Mouse (Mus musculus): ENCODE measurements around the gene Cdc6. TPM values are rescaled to one million over a fixed set of nuclear protein-coding genes. Genes with fewer than 3 reads are reported as not detected.

The Cdc6 gene
- polyA plus RNA-seq, 1 experiment, result 0.36 TPM

DNA sequence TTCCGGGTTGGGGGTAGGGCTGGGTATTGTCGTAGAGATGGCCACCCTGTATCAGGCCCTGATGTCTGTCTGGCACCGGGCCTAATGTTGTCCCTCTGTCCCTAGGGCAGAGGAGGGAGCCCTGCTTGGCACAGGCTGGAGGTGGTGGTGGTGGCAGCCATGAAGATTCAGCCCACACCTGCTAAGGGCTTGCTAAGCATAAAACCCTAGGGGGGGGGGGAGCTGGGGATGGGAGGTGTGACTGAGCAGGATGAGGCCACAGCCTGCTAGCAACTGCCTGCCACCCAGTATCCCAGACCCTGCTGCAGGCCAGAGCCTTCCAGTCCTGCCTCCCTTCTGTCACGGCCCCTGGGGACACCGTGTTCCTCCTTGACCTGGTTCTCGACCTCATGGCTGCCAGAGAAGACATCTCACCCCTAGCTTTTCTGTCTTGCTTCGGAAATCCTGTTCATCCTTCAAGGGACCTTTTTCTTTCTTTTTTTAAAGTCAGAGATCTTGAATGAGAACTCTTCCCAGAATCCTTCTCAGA, 48.2 kb downstream of the Cdc6 start:
- Histone ChIP-seq H3K27me3 (ENCODE audit: control insufficient read depth, insufficient read depth, low read length) (no peaks in the 10 kb centered on the region), H3K27ac (ENCODE audit: insufficient read depth, low read length) (no peak overlapping the region), H3K4me1 (ENCODE audit: control insufficient read depth, insufficient read depth, low read length) (peaks cover 39% of the 10 kb centered on the region), H3K4me3 (replicated peaks; ENCODE audit: insufficient read depth, low read depth, low read length) (no peak overlapping the region)
- WGBS, result 37% methylated on average over 6 of the region's 7 CpGs
- TF ChIP-seq POLR2A (IDR thresholded peaks at IDR 0.05; ENCODE audit: borderline replicate concordance, insufficient read depth, low read length), result no peak
- TF ChIP-seq CTCF (IDR thresholded peaks at IDR 0.05; ENCODE audit: borderline replicate concordance, insufficient read depth, low read depth, low read length), result no peak
- DNase-seq, result no peak

DNA sequence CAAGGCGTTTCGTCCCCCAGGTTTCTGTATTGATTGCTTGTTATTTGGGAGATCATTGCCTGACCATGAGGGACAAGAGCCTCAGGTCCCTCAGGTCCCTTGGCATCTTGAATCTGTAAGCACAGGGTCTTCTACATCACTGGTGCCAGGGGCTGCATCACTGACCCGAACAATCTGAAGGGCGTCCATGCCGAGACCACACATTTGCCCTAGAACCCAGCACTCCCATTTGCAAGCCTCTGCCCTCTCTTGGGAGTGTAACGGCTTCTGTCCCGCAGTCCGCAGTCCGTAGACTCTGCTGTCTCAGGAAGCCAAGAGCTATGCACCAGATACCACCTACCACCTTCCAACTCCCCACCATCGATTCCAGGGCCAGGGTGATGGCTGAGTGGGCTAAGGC, 48.7 kb downstream of the Cdc6 start:
- DNase-seq, result no peak
- TF ChIP-seq CTCF (IDR thresholded peaks at IDR 0.05; ENCODE audit: borderline replicate concordance, insufficient read depth, low read depth, low read length) (no peak), POLR2A (IDR thresholded peaks at IDR 0.05; ENCODE audit: borderline replicate concordance, insufficient read depth, low read length) (no peak)
- no peak overlapping the region for H3K4me3 ChIP-seq (replicated peaks; ENCODE audit: insufficient read depth, low read depth, low read length)
- no peak overlapping the region for H3K27ac ChIP-seq (ENCODE audit: insufficient read depth, low read length)
- WGBS, result 93% methylated on average over 8 of the region's 10 CpGs
- H3K27me3 ChIP-seq (ENCODE audit: control insufficient read depth, insufficient read depth, low read length), result no peaks in the 10 kb centered on the region
- H3K4me1 ChIP-seq (ENCODE audit: control insufficient read depth, insufficient read depth, low read length), result peaks cover 37% of the 10 kb centered on the region

DNA sequence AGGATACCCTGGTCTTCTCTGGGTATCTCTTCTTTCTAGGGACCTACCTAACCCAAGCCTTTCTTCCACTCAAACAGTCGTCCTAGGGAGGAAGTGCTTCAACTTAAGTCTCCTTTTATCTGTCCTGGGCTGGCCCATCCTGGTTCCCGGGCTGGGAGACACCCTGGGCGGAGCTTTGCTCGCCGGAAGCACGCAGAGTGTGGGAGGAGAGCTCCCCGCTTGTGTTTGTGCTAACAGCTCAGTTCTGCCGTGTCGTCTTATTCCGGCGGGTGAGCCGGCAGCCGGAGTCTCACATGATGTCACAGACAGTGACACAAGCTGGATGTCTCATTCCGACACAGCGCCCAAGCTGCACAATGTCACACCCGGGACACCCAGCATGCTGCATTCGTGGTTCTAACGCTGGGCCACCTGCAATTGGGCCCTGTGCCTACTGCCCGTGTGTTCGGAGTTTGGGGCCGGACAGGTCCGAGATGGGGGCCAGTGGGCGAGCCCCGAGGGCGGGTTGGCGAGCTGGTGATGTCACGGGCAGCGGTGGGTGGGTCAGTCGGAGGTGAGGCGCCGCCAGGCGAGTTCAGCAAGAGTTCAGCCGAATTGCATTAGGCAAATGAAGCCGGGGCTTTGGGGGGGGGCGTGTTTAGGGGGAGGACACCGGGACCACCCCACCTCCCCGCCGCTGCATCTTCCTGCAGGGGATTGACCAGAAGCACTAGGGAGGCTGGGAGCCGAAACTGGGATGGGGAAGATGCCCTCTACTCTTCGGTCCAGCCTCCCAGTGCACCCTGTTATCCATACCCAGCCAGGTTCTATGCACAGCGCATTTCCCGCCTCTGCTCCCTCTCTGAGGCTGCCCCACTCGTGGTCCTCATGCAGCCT, 52.1 kb downstream of the Cdc6 start:
- Histone ChIP-seq H3K4me1 (ENCODE audit: control insufficient read depth, insufficient read depth, low read length) (peaks cover 31% of the 10 kb centered on the region), H3K4me3 (replicated peaks; ENCODE audit: insufficient read depth, low read depth, low read length) (peak overlapping the region; percentile 53), H3K27me3 (ENCODE audit: control insufficient read depth, insufficient read depth, low read length) (no peaks in the 10 kb centered on the region), H3K27ac (ENCODE audit: insufficient read depth, low read length) (no peak overlapping the region)
- 5% methylated on average over 42 of the region's 43 CpGs for WGBS
- no peak for TF ChIP-seq CTCF (IDR thresholded peaks at IDR 0.05; ENCODE audit: borderline replicate concordance, insufficient read depth, low read depth, low read length)
- TF ChIP-seq POLR2A (IDR thresholded peaks at IDR 0.05; ENCODE audit: borderline replicate concordance, insufficient read depth, low read length), result peak; percentile 30; the same call in 1 of the 2 replicates
- peak; percentile 69 to 70 for DNase-seq

DNA sequence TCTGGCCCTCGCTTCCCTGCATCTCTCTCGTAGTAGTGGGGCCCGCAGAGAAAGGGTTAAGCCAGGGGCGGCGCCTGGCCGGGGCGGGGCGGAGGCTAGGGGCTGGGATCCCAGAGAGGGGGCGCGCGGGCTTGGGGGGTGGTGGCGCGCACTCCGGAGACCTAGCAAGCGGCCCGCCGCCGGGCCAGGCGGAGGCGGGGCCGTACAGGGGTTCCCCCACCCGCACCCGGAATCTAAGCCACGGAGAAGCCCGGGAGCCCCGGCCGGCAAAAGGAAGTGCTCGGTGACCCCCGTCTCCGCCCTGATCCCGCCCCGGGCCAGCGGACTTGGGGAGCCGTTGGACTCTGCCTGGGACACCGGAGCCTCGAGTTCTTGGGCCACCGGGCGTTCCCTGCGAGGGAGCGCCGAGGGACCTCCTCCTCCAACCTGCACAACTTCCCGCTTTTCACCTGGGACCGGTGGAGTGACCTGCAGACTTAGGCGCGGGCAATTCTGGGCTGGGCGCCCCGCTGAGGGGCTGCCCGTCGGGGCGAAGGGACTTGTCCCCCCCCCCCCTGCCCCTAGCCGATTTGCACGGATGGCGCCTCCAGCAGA, 52.8 kb downstream of the Cdc6 start:
- H3K4me3 ChIP-seq (replicated peaks; ENCODE audit: insufficient read depth, low read depth, low read length), result peak overlapping the region; percentile 53
- WGBS, result 5% methylated on average over 53 of the region's 53 CpGs
- TF ChIP-seq CTCF (IDR thresholded peaks at IDR 0.05; ENCODE audit: borderline replicate concordance, insufficient read depth, low read depth, low read length) (no peak), POLR2A (IDR thresholded peaks at IDR 0.05; ENCODE audit: borderline replicate concordance, insufficient read depth, low read length) (no peak)
- no peak for DNase-seq
- peaks cover 31% of the 10 kb centered on the region for H3K4me1 ChIP-seq (ENCODE audit: control insufficient read depth, insufficient read depth, low read length)
- H3K27ac ChIP-seq (ENCODE audit: insufficient read depth, low read length), result no peak overlapping the region
- no peaks in the 10 kb centered on the region for H3K27me3 ChIP-seq (ENCODE audit: control insufficient read depth, insufficient read depth, low read length)

DNA sequence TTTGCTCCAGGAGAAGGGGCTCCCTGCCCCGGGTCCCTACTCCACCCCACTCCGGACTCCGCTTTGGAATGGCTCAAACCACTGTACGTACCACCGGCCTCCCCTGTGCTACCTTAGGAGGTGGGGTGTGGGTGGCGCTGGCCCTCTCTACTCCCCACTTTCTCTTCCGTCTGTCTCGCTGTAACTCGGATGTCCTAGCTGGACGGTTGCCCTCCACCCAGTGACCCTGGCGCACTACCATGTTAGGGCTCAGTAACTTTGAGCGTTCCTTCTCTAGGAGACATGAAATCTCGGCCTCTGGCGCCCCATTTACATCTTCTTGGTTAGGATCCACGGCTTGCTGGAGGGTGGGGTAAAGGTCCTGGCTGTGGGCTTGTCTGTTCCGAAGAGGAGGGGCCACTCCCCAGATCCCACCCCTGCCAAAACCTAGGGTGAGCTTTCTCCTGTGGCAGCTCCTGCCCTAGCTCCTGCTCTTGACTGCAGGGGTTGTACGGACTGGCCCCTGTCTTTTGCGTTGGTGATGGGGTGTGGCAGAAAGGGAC, 53.5 kb downstream of the Cdc6 start:
- Histone ChIP-seq H3K27me3 (ENCODE audit: control insufficient read depth, insufficient read depth, low read length) (no peaks in the 10 kb centered on the region), H3K4me1 (ENCODE audit: control insufficient read depth, insufficient read depth, low read length) (peaks cover 34% of the 10 kb centered on the region), H3K27ac (ENCODE audit: insufficient read depth, low read length) (no peak overlapping the region), H3K4me3 (replicated peaks; ENCODE audit: insufficient read depth, low read depth, low read length) (peak overlapping the region; percentile 0)
- TF ChIP-seq POLR2A (IDR thresholded peaks at IDR 0.05; ENCODE audit: borderline replicate concordance, insufficient read depth, low read length) (no peak), CTCF (IDR thresholded peaks at IDR 0.05; ENCODE audit: borderline replicate concordance, insufficient read depth, low read depth, low read length) (no peak)
- no peak for DNase-seq
- 66% methylated on average over 18 of the region's 18 CpGs for WGBS

DNA sequence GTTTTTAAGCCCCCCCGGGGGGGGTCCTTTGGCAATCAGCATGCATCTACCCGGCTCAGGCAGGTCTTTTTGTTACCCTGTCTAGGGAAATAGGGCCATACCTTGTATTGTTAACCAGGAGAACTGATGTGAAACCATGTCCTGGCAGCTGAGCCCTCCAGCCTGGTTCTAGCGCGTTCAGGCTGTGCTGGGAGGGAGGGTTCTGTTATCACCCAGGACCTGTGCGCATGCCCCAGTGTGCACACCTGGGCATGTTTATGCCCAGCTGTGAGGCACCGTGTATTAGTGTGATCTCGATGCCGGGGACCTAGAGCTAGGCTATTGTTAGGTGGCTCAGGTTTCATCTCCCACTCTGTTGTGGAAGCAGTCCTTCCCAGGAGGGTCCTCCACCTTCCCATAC, 54.2 kb downstream of the Cdc6 start:
- no peak for DNase-seq
- TF ChIP-seq CTCF (IDR thresholded peaks at IDR 0.05; ENCODE audit: borderline replicate concordance, insufficient read depth, low read depth, low read length), result no peak
- TF ChIP-seq POLR2A (IDR thresholded peaks at IDR 0.05; ENCODE audit: borderline replicate concordance, insufficient read depth, low read length), result no peak
- Histone ChIP-seq H3K4me3 (replicated peaks; ENCODE audit: insufficient read depth, low read depth, low read length) (no peak overlapping the region), H3K4me1 (ENCODE audit: control insufficient read depth, insufficient read depth, low read length) (peaks cover 40% of the 10 kb centered on the region), H3K27ac (ENCODE audit: insufficient read depth, low read length) (no peak overlapping the region), H3K27me3 (ENCODE audit: control insufficient read depth, insufficient read depth, low read length) (no peaks in the 10 kb centered on the region)
- 54% methylated on average over 8 of the region's 8 CpGs for WGBS

DNA sequence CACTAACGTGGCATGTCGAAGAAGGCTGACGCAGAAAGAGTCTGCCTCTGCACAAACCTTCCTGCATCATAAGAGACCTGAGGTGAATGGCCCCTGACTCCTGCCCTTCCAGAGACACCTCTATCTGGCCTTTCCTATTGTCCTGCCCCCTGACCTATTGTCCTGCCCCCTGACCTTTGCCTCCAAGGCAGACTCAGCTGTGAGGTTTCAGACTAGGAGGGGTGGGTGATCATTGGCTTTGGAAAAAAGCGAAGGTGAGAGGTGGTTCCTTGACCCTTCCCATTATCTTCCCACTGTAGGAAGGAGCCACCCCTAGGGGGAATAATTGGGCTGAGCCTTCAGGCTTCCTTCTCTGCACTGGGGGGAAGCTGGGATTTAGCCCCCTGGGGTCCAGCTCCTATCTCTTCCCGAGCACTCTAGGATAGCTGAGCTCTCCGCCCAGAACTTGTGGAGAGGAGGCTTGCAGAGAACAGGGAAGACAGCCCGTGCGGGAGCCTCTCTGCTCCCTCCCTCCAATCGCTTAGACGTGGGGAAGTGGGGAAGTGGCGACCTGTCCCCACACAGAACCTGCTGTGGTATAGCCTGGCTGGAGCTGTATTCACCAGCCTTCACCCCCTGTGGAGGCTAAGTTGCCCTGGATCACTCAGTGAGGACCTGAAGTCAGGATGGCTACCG, 55.0 kb downstream of the Cdc6 start:
- Histone ChIP-seq H3K4me1 (ENCODE audit: control insufficient read depth, insufficient read depth, low read length) (peaks cover 47% of the 10 kb centered on the region), H3K4me3 (replicated peaks; ENCODE audit: insufficient read depth, low read depth, low read length) (no peak overlapping the region)
- 67% methylated on average over 12 of the region's 12 CpGs for WGBS

More for the DNA sequence above, 55.0 kb downstream of the Cdc6 start:
- no peaks in the 10 kb centered on the region for H3K27me3 ChIP-seq (ENCODE audit: control insufficient read depth, insufficient read depth, low read length)
- TF ChIP-seq POLR2A (IDR thresholded peaks at IDR 0.05; ENCODE audit: borderline replicate concordance, insufficient read depth, low read length) (no peak), CTCF (IDR thresholded peaks at IDR 0.05; ENCODE audit: borderline replicate concordance, insufficient read depth, low read depth, low read length) (no peak)
- H3K27ac ChIP-seq (ENCODE audit: insufficient read depth, low read length), result no peak overlapping the region
- no peak for DNase-seq

Measured in cerebellum, adult 2 months (tissue).